Comparison of ENCODE assay signal across 20 mouse cellular contexts in genomic region chr11:105112448-105112847, GRCm38 (mm10). TPM values are rescaled to one million over a fixed set of nuclear protein-coding genes. Genes with fewer than 3 reads are reported as not detected.
"Had no signal": no experiment of that assay in that cellular context is flagged by ENCODE, and none has a peak within 500 bp of the region (broad histone marks: within the 10 kb centered on the region; RNA-seq: fewer than 3 reads in every experiment).

No protein-coding gene starts in this region.

RNA-seq across cellular contexts. Expression of gene Gm10842, which starts 34.2 kb away (rescaled TPM):
- total RNA-seq: layer of hippocampus, adult 2 months; layer of hippocampus, postnatal 25 days; left cerebral cortex, adult 18-20 months; left cerebral cortex, postnatal 25 days; megakaryocyte, adult 5-6 weeks; midbrain, postnatal 0 days had no signal
- polyA plus RNA-seq: kidney, postnatal 0 days; large intestine, adult 2 months; limb, embryonic 10.5 days; limb, embryonic 13.5 days; liver, embryonic 12.5 days; liver, embryonic 15.5 days; lung, embryonic 16.5 days; midbrain, embryonic 10.5 days; midbrain, embryonic 13.5 days; midbrain, postnatal 0 days; neural tube, embryonic 11.5 days; neural tube, embryonic 14.5 days; stomach, embryonic 14.5 days; stomach, postnatal 0 days; thymus, postnatal 0 days had no signal

RNA-seq across cellular contexts. Expression of gene Efcab3, which starts 49.1 kb away (rescaled TPM):
- total RNA-seq: layer of hippocampus, adult 2 months; megakaryocyte, adult 5-6 weeks; midbrain, postnatal 0 days had no signal
- polyA plus RNA-seq: kidney, postnatal 0 days; large intestine, adult 2 months; limb, embryonic 10.5 days; liver, embryonic 12.5 days; liver, embryonic 15.5 days; lung, embryonic 16.5 days; midbrain, embryonic 10.5 days; midbrain, embryonic 13.5 days; midbrain, postnatal 0 days; neural tube, embryonic 11.5 days; neural tube, embryonic 14.5 days; stomach, postnatal 0 days had no signal
